Mouse (Mus musculus) erythroid progenitor cell, adult 5-6 weeks (primary cell): ENCODE measurements around the gene Ccdc130. TPM values are rescaled to one million over a fixed set of nuclear protein-coding genes. Genes with fewer than 3 reads are reported as not detected.

Experiments used
- total RNA-seq, 2 experiments: library from RNA; stranded (forward) in 1 of 2; stranded (reverse) in 1 of 2; fragments of 150-400 nt in 1 of 2; fragments of 186-747, 209-891 nt in 1 of 2; gene quantifications; 2 replicates each; pipeline versions ENCODE4 v1.2.3 to v1.2.4; 2015 to 2017; ENCODE audit warnings: low replicate concordance in 2 of 2

Ccdc130 gene
- total RNA-seq, 2 experiments from 2014 or later: 12.6 to 24.4 TPM

Other genes with a start within 250 kb of the Ccdc130 start
- gene Palm3, start 248.9 kb downstream of the Ccdc130 start, total RNA-seq (2015; ENCODE audit: low replicate concordance): not detected in 2 replicates
- not detected in 2 replicates for gene Palm3, start 248.9 kb downstream of the Ccdc130 start, total RNA-seq (2017; ENCODE audit: low replicate concordance)
- 1.4 TPM in 1 of 2 replicates, not detected in the other for gene Il27ra, start 227.8 kb downstream of the Ccdc130 start, total RNA-seq (2015; ENCODE audit: low replicate concordance)
- gene Il27ra, start 227.8 kb downstream of the Ccdc130 start, total RNA-seq (2017; ENCODE audit: low replicate concordance): 0.51 and 0.61 TPM in 2 replicates
- gene Rln3, start 225.4 kb downstream of the Ccdc130 start, total RNA-seq (2015; ENCODE audit: low replicate concordance): not detected in 2 replicates
- not detected in 2 replicates for gene Rln3, start 225.4 kb downstream of the Ccdc130 start, total RNA-seq (2017; ENCODE audit: low replicate concordance)
- 1.1 TPM in 1 of 2 replicates, not detected in the other for gene Gm10643, start 205.2 kb downstream of the Ccdc130 start, total RNA-seq (2015; ENCODE audit: low replicate concordance)
- gene Gm10643, start 205.2 kb downstream of the Ccdc130 start, total RNA-seq (2017; ENCODE audit: low replicate concordance): 0.77 and 1.2 TPM in 2 replicates
- 7.2 and 14.7 TPM in 2 replicates for gene Rfx1, start 203.5 kb downstream of the Ccdc130 start, total RNA-seq (2015; ENCODE audit: low replicate concordance)
- gene Rfx1, start 203.5 kb downstream of the Ccdc130 start, total RNA-seq (2017; ENCODE audit: low replicate concordance): 2.5 and 8.5 TPM in 2 replicates
- 8.8 and 17.7 TPM in 2 replicates for gene Dcaf15, start 165.6 kb downstream of the Ccdc130 start, total RNA-seq (2015; ENCODE audit: low replicate concordance)
- 11.9 and 13.6 TPM in 2 replicates for gene Dcaf15, start 165.6 kb downstream of the Ccdc130 start, total RNA-seq (2017; ENCODE audit: low replicate concordance)
- not detected in 2 replicates for gene Podnl1, start 144.4 kb downstream of the Ccdc130 start, total RNA-seq (2015; ENCODE audit: low replicate concordance)
- gene Podnl1, start 144.4 kb downstream of the Ccdc130 start, total RNA-seq (2017; ENCODE audit: low replicate concordance): 0.13 and 1.1 TPM in 2 replicates
- gene Cc2d1a, start 122.4 kb downstream of the Ccdc130 start, total RNA-seq (2015; ENCODE audit: low replicate concordance): 2.1 and 4.3 TPM in 2 replicates
- 1.3 and 17.9 TPM in 2 replicates for gene Cc2d1a, start 122.4 kb downstream of the Ccdc130 start, total RNA-seq (2017; ENCODE audit: low replicate concordance)
- not detected in 2 replicates for gene 4930432K21Rik, start 122.4 kb downstream of the Ccdc130 start, total RNA-seq (2015; ENCODE audit: low replicate concordance)
- gene 4930432K21Rik, start 122.4 kb downstream of the Ccdc130 start, total RNA-seq (2017; ENCODE audit: low replicate concordance): 0.51 TPM in 1 of 2 replicates, not detected in the other
- gene Nanos3, start 85.2 kb downstream of the Ccdc130 start, total RNA-seq (2015; ENCODE audit: low replicate concordance): not detected in 2 replicates
- gene Nanos3, start 85.2 kb downstream of the Ccdc130 start, total RNA-seq (2017; ENCODE audit: low replicate concordance): not detected in 2 replicates
- 1.7 and 2.2 TPM in 2 replicates for gene Zswim4, start 33.3 kb downstream of the Ccdc130 start, total RNA-seq (2015; ENCODE audit: low replicate concordance)
- gene Zswim4, start 33.3 kb downstream of the Ccdc130 start, total RNA-seq (2017; ENCODE audit: low replicate concordance): 1.9 and 2.6 TPM in 2 replicates
- 57.3 and 58.3 TPM in 2 replicates for gene D8Ertd738e, start 20.7 kb downstream of the Ccdc130 start, total RNA-seq (2015; ENCODE audit: low replicate concordance)
- 39.9 and 46.1 TPM in 2 replicates for gene D8Ertd738e, start 20.7 kb downstream of the Ccdc130 start, total RNA-seq (2017; ENCODE audit: low replicate concordance)
- 6.7 and 7.2 TPM in 2 replicates for gene Mri1, start 13.1 kb downstream of the Ccdc130 start, total RNA-seq (2015; ENCODE audit: low replicate concordance)
- gene Mri1, start 13.1 kb downstream of the Ccdc130 start, total RNA-seq (2017; ENCODE audit: low replicate concordance): 3.6 and 4.8 TPM in 2 replicates
- not detected in 2 replicates for gene Cacna1a, start 118.1 kb upstream of the Ccdc130 start, total RNA-seq (2015; ENCODE audit: low replicate concordance)
- not detected in 2 replicates for gene Cacna1a, start 118.1 kb upstream of the Ccdc130 start, total RNA-seq (2017; ENCODE audit: low replicate concordance)